Mouse (Mus musculus) kidney, embryonic 14.5 days (tissue): ENCODE data around the gene Tmem39a. TPM values are rescaled to one million over a fixed set of nuclear protein-coding genes. Genes with fewer than 3 reads are reported as not detected.

ENCODE experiments used
- ATAC-seq: fragments of 200-750 bp; cut with Nextera tagmentation; 2 replicates; pipeline ENCODE4 v1.8.0; 2017; ENCODE audit warnings: moderate number of reproducible peaks, mild to moderate bottlenecking, moderate TSS enrichment, moderate library complexity; ENCODE audit not compliant: low FRiP score, low TSS enrichment
- H3K27ac ChIP-seq: fragments of 300-500 bp; sonication (generic); 2 replicates; pipeline ENCODE4 v1.5.1; 2014; ENCODE audit warnings: low read depth, mild to moderate bottlenecking, low read length, moderate library complexity, mixed read lengths
- H3K27me3 ChIP-seq: fragments of 300-500 bp; sonication (generic); 2 replicates; pipeline ENCODE4 v1.6.1; 2014; ENCODE audit warnings: mild to moderate bottlenecking, low read length; ENCODE audit not compliant: control insufficient read depth, insufficient read depth
- H3K36me3 ChIP-seq: fragments of 300-500 bp; sonication (generic); 2 replicates; pipeline ENCODE4 v1.6.1; 2014; ENCODE audit warnings: low read length, mixed read lengths; ENCODE audit not compliant: control insufficient read depth, insufficient read depth
- H3K4me1 ChIP-seq: fragments of 300-500 bp; sonication (generic); 2 replicates; pipeline ENCODE4 v1.6.1; 2014; ENCODE audit warnings: low read length, mixed read lengths; ENCODE audit not compliant: control insufficient read depth, insufficient read depth
- H3K4me2 ChIP-seq: fragments of 300-500 bp; sonication (generic); replicated peaks from 2 replicates; pipeline ENCODE4 v1.6.1; 2014; ENCODE audit warnings: low read depth, mild to moderate bottlenecking, low read length
- H3K4me3 ChIP-seq: fragments of 300-500 bp; sonication (generic); 2 replicates; pipeline ENCODE4 v1.5.1; 2014; ENCODE audit warnings: mild to moderate bottlenecking, low read length
- H3K9ac ChIP-seq: fragments of 300-500 bp; sonication (generic); 2 replicates; pipeline ENCODE4 v1.6.1; 2014; ENCODE audit warnings: low read depth, mild to moderate bottlenecking, low read length, moderate library complexity
- H3K9me3 ChIP-seq: fragments of 300-500 bp; sonication (generic); 2 replicates; pipeline ENCODE4 v1.6.1; 2016; ENCODE audit warnings: low read length; ENCODE audit not compliant: control insufficient read depth
- WGBS: fragments of 180-500 bp; shearing (Covaris S2); extraction: QIAGEN DNeasy Blood & Tissue Kit; methylation state at CpG from one replicate; pipeline ENCODE4 v1.1.7; 2014; 5-methylcytosine and 5-hydroxymethylcytosine counted together
- polyA plus RNA-seq: library from polyadenylated mRNA; unstranded; fragments of >200 nt; fragmentation: Nextera tagmentation; extraction: Ambion mirVana; gene quantifications from 2 replicates; pipeline ENCODE4 v1.2.1, GENCODE M21; 2014

Tmem39a gene
- 90.5 and 121 TPM in 2 replicates for polyA plus RNA-seq

DNA sequence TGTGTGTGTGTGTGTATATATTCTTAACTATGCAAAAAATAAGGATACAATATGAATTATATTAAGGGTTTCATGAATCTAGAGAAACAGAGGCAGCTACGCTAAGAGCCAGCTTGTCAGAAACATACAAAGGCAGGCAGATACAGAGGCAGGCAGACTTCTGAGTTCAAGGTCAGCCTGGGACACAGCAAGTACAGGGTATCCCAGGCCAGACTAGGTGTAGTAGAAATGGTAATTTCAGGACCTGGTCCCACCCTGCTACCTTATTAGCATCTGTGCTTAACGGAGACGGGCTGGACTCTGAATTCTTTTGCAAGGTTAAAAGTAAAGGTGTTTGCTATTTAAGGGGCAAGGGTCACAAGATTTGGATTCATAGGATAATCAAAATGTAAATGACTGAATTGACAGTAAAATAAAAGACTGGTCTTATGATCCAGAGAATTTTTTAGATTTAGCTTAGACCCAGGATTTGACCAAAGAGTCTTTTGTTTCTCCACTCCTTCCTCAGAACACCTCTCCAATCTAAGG, at the start of gene Tmem39a:
Gene Tmem39a, plus strand, starts transcription at position 478 of the 528 bp plus-strand sequence.
- Histone ChIP-seq H3K9ac (no peak within 1 kb of the TSS), H3K36me3 (no peaks in the 10 kb centered on the region), H3K27ac (no peak within 1 kb of the TSS), H3K4me3 (no peak within 1 kb of the TSS), H3K4me1 (no peaks in the 10 kb centered on the region), H3K9me3 (no peaks in the 10 kb centered on the region), H3K4me2 (no peak within 1 kb of the TSS), H3K27me3 (peaks cover 2% of the 10 kb centered on the region; the same call in 1 of the 2 replicates)
- no peak for ATAC-seq
- WGBS = 78% methylated on average over 3 of the region's 3 CpGs

DNA sequence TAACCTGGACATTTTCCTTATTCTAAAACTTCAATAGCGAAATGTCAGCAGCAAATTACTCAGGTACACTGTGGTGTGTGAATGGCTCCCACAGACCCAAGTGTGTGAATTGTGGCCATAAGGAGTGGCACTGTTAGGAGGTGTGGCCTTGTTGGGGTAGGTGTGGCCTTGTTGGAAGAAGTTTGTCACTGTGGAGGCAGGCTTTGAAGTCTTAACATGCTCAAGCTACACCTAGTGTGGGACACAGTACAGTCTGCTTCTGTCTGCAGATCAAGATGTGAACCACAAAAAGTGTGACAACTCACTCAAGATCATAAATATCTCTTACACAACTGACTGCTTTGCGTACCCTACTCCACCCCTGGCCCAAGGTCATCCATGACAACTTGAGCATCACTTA, 47.7 kb upstream of the Tmem39a start:
- Histone ChIP-seq H3K9ac (no peak overlapping the region), H3K9me3 (no peaks in the 10 kb centered on the region), H3K4me3 (no peak overlapping the region), H3K27ac (no peak overlapping the region), H3K4me1 (no peaks in the 10 kb centered on the region), H3K27me3 (no peaks in the 10 kb centered on the region), H3K4me2 (no peak overlapping the region), H3K36me3 (peaks cover 61% of the 10 kb centered on the region)
- WGBS = 88% methylated on average over 2 of the region's 2 CpGs
- no peak for ATAC-seq

DNA sequence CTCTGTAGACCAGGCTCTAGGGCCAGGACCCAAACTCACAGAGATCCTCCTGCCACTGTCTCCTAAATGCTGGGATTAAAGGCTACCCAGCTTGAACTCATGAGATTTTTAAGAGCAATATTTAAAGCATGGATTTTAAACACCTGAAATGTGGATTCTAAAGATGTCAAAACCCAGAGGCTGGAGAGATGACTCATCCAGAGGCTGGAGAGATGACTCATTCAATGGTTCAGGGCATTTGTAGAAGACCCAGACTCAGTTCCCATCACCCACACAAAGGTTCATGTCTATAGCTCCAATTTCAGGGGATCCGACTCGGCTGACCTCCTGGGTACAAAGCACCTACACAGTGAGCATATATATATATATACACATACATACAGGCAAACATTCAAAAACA, 39.4 kb upstream of the Tmem39a start:
- WGBS = 95% methylated on average over 2 of the region's 2 CpGs

DNA sequence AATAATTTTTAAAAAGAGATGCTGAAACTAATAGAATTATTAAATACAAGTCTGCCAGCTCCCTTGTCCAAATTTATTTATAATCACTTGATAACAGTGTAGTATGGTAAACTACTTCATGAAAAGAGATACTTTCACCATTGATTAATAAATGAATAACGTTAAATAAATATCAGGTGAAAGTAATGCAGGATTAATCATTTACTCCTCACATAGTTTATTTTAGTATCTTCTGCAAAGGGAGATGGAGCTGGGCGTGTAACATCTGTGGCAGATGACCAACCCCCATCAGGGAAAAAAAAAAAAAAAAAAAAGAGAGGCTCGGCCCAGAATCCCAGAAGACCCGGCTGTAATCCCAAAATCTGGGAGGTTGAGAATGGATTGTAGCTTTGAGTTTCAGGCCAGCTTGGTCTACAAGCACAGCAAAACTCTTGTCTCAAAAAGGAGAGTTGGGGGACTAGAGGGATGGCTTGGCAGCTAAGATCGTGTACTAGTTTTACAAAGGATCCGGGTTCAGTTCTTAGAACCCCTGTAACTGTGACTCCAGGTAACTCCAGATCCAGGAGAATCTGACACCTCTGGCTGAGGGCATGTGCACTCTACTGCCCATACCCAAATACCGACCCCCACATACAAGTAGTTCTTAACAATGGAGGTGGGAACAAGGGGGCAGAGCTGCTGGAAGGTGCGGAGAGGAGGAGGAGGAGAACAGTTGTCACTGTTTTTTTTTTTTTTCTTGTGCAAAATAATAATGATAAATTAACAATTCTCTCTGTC, 37.1 kb upstream of the Tmem39a start:
- Histone ChIP-seq H3K36me3 (peaks cover 30% of the 10 kb centered on the region), H3K27ac (no peak overlapping the region)

More for the DNA sequence above, 39.4 kb upstream of the Tmem39a start:
- ATAC-seq = no peak
- no peaks in the 10 kb centered on the region for H3K27me3 ChIP-seq
- peaks cover 34% of the 10 kb centered on the region for H3K36me3 ChIP-seq
- peaks cover 9% of the 10 kb centered on the region for H3K4me1 ChIP-seq
- H3K4me2 ChIP-seq = no peak overlapping the region
- H3K9me3 ChIP-seq = no peaks in the 10 kb centered on the region
- H3K9ac ChIP-seq = no peak overlapping the region
- no peak overlapping the region for H3K4me3 ChIP-seq
- H3K27ac ChIP-seq = no peak overlapping the region

DNA sequence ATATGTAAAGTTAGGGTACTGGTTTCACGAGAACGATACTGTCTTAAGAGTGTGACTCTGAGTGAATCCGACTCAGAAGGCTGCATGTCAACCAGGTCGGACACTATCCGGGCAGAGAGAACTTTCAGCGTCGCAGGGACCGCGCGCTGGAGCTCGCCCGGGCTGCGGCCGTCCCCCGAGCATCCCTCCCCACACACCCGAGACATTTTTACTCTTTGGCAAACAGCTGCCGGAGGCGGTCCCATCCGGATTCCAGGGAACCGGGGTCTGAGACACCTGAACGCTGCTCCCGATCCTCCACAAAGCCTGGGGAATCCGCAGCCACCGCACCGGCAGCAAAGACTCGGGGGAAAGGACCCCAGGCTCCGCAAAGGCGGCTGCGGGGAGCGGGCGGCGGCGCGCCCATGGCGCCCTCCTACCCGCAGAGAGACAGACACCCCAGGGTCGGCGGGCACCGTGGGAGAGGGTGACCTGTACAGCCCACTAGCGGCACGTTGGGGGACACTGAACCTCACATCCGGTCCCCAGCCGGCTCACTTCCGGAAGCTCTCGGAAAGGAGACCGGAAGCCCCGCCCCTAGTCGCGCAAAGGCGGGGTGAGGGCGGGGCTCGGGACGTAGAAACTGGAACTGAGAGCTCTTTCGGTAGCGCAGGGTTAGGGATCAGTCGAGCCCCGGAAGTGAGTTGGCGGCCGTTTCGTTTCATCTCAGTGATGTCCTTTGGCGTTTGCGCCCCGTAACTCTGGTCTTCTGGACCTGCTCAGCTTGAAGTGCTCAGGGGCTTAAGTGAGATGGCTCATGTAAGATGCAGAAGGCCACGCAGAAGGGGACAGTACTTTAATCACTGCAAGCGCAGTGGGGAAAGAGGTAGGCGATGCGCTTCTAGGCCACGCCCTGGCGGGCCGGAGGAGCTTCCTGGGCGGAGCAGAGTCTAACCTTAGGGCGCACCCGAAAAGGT, 36.1 kb upstream of the Tmem39a start, which contains the start of gene Timmdc1:
Gene Timmdc1, minus strand, starts transcription at position 535 of the 956 bp plus-strand sequence.
- ATAC-seq = peak; percentile 98
- Histone ChIP-seq H3K36me3 (peaks cover 33% of the 10 kb centered on the region), H3K27ac (peak within 1 kb of the TSS; percentile 95), H3K4me3 (peak within 1 kb of the TSS; percentile 97), H3K27me3 (no peaks in the 10 kb centered on the region), H3K4me2 (peak within 1 kb of the TSS; percentile 66), H3K4me1 (peaks cover 9% of the 10 kb centered on the region), H3K9ac (peak within 1 kb of the TSS; percentile 93), H3K9me3 (no peaks in the 10 kb centered on the region)
- whole genome bisulfite sequencing = under 1% methylated on average over 73 of the region's 73 CpGs

More for the DNA sequence above, 37.1 kb upstream of the Tmem39a start:
- Histone ChIP-seq H3K27me3 (no peaks in the 10 kb centered on the region), H3K4me1 (peaks cover 9% of the 10 kb centered on the region), H3K4me3 (peak overlapping the region; percentile 97), H3K9ac (peak overlapping the region; percentile 93; the same call in 1 of the 2 replicates), H3K4me2 (peak overlapping the region; percentile 66), H3K9me3 (no peaks in the 10 kb centered on the region)
- no peak for ATAC-seq
- WGBS = 35% methylated on average over 8 of the region's 8 CpGs

DNA sequence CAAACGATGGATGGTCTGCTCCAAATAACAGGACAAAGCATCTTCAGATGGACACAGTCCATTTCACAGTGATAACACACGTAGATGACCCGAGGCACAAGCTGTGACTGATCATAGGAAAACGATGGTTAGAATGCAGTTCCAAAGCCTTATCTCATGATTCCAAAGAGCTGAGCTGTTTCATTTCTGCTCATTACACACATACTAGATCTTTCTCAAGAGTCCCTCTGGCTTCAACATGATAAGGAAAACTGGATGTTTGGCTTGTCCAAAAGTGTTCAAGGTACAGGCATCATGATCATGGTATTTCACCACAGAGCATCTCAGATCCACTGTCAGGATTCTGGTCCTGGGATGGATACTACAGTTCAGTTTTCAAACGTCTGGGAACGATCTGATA, 32.2 kb upstream of the Tmem39a start:
- Histone ChIP-seq H3K4me3 (no peak overlapping the region), H3K4me2 (no peak overlapping the region), H3K27ac (no peak overlapping the region), H3K4me1 (peaks cover 8% of the 10 kb centered on the region), H3K9ac (no peak overlapping the region), H3K27me3 (no peaks in the 10 kb centered on the region), H3K36me3 (peaks cover 47% of the 10 kb centered on the region), H3K9me3 (no peaks in the 10 kb centered on the region)
- 84% methylated on average over 6 of the region's 6 CpGs for WGBS
- ATAC-seq = no peak

DNA sequence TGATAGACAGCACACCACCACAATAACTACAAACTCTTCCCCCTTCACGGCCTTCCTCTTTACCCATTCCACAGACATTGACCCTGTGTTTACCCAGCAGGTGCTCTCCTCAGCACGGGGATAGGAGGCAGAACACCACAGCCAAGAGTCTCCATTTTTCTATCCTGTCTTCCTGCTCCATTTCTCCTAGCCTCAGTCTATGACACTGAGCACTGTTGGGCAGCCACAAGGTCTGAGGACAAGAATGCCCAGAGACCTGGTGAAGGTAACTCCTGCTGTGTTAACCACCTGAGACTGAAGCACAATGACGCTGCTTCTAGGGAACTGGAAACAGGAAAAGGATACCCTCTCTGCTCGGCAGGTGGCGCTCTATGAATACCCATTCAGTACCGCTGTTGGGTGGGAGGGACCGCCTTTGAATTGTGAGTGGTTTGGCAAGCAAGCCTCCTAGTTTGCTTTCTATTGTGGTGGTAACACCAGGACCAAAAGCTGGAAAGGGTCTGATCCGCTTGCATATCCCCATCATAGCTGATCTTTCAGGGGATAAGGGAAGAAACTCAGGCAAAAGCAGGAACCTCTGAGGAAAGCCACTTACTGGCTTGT, 21.9 kb upstream of the Tmem39a start:
- Histone ChIP-seq H3K9ac (no peak overlapping the region), H3K36me3 (peaks cover 73% of the 10 kb centered on the region), H3K4me3 (no peak overlapping the region), H3K4me2 (no peak overlapping the region), H3K4me1 (no peaks in the 10 kb centered on the region), H3K9me3 (no peaks in the 10 kb centered on the region), H3K27me3 (no peaks in the 10 kb centered on the region), H3K27ac (no peak overlapping the region)
- no peak for ATAC-seq
- WGBS = 47% methylated on average over 8 of the region's 8 CpGs

DNA sequence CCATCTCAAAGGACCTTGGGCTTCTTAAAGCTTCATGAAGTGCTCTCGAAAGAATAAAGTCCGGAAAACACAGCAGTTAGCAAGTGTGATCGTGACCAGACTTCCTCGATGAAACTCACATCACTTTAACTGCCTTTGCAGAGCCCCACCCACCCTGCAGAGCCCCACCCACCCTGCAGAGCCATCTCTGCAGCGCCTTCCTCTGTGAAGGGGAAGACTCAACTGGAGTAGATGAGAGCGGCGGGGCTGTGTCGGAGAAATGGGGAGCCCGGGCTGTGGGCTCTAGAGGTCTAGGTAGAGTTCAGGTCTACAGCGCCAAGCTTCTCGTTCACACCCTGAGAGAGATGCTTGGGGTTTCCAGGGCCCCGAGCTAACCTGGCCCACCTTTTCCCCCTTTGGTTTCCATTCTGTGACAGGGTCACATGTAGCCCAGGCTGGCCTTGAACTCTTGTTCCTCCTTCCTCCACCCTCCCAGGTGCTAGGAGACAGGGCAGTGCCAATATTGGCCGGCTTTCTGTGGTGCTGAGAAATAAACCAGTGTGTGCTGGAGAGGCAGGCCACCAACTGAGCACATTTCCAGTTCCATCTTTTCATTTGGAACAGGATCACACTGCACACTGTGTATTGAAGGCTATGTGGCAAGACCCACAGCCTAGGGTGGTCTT, 19.6 kb upstream of the Tmem39a start:
- no peak overlapping the region for H3K4me2 ChIP-seq
- ATAC-seq = no peak
- WGBS = 96% methylated on average over 13 of the region's 13 CpGs
- H3K4me1 ChIP-seq = no peaks in the 10 kb centered on the region
- H3K4me3 ChIP-seq = no peak overlapping the region
- no peak overlapping the region for H3K27ac ChIP-seq
- no peaks in the 10 kb centered on the region for H3K27me3 ChIP-seq
- H3K36me3 ChIP-seq = peaks cover 69% of the 10 kb centered on the region
- H3K9ac ChIP-seq = no peak overlapping the region
- no peaks in the 10 kb centered on the region for H3K9me3 ChIP-seq
